Mouse (Mus musculus) 3T3-L1 (cell line): ENCODE measurements around the gene Rbks.
"Not testable (repeated sequence)": the region's sequence is repeated elsewhere in the genome, so short reads cannot be mapped to it uniquely, and the experiment has no call there.

Source experiments
- DNase-seq: peaks from one replicate; pipeline ENCODE4 v3.0.0-alpha.2; 2015; ENCODE audit warnings: low read depth, low spot score

The Rbks gene

DNA sequence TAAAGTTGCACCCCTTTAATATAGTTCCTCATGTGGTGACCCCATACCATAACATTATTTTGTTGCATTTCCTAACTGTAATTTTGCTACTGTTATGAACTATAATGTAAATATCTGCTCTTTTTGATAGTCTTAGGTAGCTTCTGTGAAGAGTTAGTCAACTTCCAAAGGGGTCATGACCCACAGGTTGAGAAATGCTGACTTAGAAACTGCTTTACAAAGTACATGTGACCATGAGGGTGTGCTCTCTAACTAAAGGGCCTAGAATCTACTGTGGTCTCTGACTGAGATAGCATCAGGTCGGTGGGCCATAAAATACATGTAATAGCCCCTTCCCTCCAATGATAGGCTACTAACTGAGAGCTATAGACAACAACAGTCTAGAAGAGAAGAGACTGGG is 19.4 kb downstream of the Rbks start:
- no peak for DNase-seq

DNA sequence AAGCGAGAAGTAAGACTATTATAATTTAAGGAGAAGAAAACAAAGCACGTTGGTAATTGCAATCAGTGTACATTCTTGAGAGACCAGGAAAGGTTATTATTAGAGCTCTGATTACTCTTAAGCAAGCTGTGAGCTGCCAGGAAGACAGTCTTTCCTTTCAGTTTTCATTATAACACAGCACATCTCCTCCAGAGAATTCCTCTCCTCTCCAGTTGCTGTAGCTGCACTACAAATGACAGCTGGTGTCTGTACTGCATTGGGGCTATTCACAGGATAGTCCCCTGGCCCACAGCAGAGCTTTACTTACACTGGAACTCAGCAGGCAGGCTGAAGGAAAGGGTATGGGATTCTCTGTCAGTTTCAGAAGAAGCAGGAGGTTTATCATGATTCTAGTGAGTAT is 24.0 kb downstream of the Rbks start:
- no peak for DNase-seq

DNA sequence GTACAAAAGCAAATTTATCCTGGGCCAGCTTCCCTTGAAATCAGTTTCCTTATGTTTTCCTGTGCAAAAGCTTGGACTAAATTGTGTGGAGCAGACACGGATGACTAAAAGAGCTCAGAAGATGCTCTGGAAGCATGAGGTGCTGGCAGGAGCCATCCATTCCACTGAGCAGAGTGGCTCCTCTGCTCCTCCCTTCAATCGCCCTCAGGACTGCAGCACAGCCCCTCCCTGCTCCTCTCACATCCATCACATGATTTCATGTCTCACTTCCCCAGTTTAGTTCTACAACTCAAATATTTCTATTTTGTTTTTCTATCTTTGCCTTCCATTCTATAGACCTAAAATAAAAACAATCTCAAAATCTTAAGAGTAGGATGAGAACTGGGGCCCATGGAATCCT is 26.3 kb downstream of the Rbks start:
- no peak for DNase-seq

DNA sequence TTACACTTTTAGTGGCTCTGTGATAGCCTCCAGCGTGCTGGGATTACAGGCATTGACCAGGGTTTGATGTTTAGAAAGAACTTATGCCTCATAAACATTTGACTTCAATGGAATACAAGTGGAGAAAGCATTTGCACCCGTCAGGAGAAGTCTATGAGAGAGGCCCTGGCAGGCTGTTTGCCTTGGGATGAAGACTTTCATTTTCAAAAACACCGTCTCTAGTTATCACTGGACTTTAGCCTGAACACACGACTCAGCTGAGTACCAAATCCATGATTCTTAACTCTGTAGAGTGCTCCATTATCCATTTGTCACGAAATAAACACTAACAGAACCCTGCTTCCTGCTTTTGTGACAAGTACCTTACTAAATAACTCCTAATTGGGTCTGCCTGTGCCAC is 27.4 kb downstream of the Rbks start:
- DNase-seq: no peak

DNA sequence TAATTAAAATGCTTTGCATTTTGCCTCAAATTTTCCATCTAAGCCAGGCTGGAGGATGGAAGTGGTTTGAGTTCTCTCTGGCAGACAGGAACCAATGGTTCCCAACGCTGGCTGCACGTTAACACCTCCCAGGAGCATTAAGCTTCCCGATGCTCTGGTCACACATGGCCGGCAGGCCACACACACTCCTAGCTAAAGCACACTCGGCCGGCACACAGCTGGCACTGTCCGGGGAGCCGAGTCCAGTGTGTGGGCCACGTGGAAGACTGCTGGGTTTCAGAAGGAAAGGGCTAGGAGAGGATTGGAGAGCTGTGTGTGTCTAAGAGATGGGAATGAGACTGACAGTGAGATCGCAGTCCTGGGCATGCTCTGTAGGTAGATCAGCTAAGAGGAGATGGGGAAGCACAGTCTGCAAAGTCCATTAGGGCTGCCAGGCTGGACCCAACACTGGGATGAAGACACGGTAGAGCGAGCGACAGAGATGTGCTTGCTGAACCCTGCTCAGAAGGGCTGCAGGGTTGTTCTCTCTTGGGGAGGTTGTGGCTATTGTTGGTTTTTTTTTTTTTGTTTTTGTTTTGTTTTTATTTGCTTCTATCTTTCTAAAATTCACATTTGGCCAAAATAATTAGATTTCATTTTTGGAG is 29.0 kb downstream of the Rbks start:
- DNase-seq: no peak

DNA sequence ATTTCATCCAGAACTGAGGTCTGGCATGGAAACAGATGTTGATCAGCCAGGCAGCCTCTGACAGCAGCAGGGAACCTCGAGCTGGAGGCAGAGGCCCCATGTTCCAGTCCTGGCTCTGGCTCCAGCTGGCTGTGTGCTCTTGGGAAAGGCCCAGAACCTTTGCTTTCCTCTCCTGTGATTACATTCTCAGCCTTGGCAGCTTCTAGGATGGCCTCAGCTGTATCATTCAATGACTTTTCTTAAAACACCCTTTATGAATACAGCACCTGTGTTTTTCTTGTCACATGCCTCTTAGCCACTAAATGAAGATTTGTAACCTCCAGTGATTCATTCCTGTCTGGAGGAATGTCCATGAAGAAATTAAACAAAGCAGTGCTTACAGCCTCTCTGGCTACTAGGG is 31.3 kb downstream of the Rbks start:
- DNase-seq: peak; percentile 68

DNA sequence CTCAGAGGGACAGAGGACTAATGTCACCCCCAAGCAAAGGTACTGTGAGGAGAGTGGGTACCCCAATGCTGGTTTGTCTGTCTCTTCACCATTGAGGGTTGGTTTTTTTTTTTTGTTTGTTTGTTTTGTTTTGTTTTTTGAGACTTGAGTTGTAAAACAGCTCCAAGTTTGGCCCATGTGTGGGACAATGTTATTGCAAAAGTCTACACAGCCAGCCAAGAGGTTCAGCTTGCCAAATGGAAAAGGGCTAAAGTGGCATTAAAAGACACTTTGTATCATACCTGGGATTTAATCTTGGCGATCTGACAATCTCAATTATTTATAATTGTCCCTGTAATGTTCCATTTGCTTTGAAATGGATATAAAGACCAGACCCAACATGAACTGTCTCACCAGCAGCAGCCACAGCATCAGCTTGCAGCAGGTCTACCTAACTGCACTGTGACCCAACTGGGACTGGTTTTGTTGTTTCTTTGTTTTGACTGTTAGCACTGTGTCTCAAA is 41.7 kb downstream of the Rbks start:
- no peak for DNase-seq

DNA sequence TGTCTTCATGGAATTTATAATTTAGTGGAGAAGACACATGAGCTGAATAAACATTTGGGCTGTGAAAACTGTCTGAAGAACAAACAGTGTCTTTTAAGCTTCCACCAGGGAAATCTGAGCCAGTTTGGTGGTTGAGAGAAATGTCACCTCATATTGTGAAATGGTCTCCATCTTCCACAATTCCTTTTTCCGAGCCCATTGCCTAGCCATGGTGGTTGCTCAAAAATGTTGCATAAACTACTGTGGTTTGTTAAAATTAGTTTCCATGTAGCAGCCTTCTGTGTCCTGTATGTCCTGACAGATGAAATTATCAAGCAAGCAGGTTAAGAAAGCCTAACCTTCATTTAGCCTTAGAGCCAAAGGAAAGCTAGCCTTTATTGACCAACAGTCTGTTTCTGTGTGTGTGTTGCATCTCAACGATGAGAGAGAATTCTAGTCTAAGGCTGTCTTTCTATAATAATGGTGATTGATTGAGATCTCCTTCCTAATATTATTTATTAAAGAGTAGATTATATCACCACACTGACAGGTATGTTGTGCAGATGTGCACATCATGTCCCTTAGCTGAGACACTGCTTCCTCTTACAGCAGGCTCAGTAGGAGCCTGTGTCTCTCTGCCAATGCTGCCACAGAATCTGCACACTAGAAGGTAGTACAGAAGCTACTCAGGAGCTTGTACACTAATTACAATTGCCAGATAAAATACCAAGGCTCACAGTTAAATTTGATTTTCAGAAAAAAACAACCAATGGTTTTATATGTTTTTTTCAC is 46.7 kb downstream of the Rbks start:
- DNase-seq: no peak

DNA sequence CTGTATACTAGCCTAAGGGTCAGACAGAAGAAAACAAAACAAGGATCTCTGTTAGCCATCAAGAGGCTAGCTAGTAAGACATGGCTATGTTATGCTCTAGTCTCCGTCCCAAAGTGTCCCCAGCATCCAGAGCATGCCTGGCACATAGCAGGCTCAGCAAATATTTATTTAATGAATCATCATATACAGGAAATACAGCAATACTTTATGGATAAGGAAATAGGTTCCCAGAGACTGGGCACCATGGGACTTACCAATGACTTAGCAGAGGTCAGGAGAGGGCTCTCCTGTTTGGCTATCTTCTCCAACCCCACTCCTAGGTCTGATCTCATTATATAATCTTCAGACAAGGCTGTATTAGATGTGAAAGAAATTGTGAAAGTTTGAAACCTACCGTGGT is 50.1 kb downstream of the Rbks start:
- DNase-seq: no peak

DNA sequence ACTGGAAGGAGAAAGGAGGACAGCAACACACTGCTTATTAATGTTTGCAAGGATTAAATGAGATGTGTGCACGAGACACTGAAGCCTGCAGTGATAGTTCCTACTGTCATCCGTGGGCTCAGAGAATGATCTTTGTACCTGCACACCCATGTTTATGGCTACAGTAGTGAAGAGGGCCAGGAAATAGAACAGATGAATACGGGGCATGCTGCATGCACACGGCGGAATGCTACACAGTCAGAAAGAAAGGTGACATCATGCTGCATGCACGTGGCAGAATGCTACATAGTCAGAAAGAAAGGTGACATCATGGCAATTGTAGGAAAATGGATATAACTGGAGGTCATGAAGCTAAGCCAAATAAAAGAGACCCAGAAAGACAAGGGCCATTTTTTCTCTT is 50.9 kb downstream of the Rbks start:
- no peak for DNase-seq

DNA sequence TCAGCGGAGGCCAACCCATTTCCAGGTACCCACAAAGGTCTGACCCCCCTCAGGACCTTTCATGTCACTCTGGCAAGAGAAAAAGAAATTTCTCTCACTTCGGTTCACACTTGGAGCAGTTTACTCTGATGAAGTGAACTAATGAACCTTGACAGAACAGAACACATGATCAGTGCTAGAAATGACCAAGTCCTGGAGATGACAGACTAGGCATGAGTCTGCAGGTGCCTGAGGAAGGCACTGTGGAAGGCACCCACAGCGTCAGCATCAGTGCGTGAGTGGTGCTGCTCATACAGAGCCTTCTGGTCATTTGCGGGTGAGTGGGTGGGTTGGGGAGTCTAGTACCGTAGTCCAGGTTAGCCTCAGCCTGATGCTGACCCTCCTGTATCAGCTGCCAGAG is 51.6 kb downstream of the Rbks start:
- DNase-seq: no peak

DNA sequence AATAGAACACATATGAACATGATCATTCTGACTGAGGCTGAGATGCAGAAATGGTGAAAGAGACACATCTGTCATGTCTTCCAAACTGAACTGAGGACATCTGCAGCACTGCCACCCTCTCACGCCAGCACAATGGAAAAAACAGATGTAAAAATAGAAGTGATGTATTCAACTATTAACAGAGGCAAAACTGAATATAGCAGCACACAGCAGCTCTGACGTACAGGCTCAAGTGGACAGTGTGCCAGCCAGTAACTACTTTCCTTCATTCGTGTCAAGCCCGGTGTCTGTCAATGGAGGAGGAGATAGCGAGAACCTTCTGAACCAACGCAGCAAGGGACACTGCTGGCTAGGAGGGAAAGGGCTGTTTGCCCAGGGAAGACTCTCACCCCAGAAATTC is 52.6 kb downstream of the Rbks start:
- no peak for DNase-seq

DNA sequence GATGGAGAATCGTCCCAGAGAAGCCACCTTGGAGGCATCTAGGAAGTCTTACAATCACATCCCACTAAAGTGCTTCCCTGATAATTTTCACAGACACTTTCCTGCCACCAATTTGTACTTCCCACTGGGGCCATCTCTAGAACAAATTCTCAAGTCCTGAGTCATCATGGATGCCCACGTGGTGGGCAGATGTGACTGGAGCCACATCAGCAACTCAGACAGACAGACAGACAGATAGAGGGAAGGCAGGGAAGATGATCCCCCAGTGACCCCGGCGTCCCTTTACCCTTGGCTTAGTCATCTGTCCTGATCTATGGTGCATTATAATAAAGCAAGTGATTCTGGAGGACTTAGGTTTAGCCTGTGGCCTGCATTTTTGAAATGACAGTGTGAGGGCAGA is 53.2 kb downstream of the Rbks start:
- DNase-seq: peak; percentile 85

DNA sequence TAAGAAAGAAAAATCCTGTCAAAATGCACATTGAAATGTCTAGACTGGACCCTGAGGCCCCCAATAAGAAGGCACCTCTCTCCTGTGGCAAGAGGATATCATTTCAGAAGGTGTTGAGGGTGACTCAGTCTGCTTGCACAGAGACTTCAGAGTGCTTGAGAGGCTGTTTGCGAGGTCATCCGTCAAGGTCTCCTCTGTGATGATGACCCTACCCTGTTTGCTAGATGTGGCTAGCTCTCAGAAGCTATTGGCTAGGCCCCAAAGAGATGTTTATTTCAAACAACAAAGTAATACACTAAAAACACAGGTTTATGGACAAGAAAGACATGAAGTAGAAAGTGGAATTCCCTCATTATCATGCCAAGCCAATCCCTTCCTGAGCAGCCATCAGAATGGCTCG is 55.1 kb downstream of the Rbks start:
- no peak for DNase-seq

DNA sequence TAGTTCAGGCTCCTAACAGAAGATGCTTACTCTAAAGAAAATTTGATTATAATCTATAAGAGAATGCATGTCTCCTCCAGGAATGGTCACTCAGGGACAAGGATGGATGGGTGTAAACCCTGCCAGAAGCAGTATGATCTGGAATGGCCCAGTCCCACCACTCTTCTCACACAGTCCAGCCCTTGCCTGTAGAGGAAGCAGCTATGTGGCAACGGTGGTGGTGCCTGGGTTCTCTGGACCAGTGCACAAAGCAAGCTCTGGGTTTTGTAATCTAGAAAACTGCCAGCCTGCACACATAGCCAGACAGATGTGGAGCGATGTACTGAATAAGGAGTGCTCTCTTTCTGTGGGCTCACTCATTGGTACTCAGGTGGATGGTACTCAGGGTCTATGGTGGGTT is 56.9 kb downstream of the Rbks start:
- DNase-seq: no peak

DNA sequence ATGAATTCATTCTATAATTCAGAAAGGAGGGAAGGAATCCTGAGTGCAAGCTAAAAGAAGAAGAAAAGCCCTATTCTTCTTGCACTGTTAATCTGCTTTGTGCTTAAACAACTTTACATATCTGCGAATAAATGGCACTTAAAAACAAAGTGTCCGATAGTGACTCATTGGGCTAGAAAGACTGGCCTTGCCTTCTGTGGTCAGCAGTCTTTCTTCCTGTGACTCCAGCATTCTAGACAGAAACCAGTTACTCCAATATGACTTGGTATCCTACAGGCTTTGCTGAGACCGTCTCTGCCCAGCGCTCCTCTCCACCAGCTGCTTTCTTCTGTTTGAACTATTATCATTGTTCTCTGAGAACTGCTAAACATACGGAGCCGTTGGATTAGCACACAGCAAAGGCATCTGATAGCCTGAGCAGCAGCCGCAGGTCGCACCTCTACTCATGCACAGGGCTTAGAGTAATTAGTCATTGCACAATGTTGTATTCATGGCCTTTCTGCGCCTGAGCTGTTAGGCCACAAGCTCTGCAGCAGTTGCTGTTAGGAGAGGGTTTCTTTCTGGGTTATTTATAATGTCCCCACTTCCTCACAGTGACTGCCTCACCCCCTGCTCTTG is 60.7 kb downstream of the Rbks start:
- DNase-seq: peak; percentile 65

DNA sequence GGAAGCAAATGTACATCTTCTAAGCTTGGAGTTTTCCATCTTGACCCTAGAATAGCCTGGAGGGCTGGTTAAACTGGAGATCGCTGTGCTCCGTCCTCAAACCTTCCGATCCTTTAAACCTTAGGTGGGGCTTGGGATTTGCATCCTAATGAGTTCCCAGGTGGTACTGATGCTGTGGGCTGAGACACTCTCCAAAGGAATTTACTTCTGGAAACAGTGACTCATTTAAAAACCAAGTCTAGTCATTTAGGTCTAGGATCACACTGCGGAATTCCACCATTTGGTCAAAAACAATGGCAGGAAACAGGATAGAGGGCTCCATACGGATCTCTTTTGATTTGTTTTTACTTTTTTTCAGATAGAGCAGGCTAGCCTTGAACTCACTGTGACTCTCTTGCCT is 62.7 kb downstream of the Rbks start:
- DNase-seq: no peak

DNA sequence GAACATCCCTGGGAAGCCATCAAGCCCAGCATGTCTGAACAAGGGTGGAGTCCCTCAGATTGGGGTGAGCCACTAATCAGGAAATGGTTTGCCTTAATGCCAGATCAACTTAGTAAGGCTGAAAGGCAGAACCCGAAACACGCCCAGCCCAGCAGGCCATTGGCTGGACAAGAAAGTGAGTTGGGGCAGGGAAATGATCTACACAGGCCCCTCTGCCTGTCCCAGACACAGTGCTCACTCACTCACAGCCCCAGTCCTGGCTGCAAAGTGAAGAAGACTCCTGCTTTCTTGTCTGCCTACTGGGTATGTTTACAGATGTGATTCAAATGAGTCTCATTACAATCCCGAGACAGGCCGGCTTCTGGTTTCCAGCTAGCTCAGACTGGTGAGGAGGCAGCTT is 63.3 kb downstream of the Rbks start:
- DNase-seq: no peak

DNA sequence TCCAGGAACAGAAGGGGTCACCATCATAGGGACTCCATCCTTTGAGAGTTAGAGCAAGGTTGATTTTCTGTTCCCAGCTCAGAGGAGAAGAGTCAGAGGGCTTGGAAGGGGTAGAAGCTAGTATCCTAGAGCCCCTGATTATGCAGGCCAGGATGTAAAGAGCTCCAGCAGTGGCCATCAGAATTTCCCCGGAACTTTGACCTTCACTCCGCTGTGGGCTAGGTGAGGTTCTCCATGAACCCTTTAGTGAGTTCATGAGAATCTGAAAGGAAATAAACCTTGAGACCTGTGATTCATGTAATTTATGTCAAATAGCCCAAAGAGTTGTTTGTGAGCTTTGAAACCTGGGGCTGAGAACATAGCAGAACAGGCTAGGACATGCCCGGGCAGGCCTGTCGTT is 66.3 kb downstream of the Rbks start:
- not testable (repeated sequence) for DNase-seq

DNA sequence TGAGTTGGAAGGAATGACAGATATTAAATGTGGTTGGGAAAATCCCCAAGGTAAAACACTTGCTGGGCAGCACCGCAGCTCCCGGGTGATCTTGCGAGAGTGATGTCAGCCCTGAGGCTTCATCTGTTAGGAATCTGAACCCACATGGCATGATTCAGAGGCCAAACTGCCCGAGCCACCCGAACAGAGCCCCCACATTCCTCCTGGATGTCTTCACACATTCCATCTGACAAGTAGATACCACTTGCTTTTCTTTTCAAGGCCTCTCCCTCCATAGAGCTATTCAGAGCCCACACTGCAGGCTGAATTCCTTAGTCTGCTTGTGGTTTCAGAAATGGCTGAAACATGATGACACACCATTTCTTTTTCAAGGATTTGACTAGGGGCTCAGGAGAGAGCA is 67.4 kb downstream of the Rbks start:
- DNase-seq: peak; percentile 100

DNA sequence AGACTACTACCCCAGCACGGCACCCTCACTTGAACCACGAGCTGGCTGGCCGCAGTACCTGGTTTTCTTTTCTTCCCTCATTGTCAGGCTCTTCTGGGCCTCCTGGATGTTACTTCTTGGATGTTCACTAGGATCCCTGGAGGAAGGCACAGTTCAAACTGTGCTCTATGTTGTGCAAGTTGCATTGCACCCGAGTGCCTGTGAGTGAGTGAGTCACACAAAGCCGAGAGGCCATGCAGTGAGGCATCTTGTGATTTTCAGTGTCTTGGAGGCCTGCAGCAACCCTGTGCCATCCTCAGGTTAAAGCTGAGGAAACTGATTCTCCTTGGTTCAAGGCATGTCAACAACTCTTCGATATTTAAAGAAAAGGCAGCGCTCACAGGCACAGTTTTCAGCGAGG is 68.9 kb downstream of the Rbks start:
- peak; percentile 76 for DNase-seq

DNA sequence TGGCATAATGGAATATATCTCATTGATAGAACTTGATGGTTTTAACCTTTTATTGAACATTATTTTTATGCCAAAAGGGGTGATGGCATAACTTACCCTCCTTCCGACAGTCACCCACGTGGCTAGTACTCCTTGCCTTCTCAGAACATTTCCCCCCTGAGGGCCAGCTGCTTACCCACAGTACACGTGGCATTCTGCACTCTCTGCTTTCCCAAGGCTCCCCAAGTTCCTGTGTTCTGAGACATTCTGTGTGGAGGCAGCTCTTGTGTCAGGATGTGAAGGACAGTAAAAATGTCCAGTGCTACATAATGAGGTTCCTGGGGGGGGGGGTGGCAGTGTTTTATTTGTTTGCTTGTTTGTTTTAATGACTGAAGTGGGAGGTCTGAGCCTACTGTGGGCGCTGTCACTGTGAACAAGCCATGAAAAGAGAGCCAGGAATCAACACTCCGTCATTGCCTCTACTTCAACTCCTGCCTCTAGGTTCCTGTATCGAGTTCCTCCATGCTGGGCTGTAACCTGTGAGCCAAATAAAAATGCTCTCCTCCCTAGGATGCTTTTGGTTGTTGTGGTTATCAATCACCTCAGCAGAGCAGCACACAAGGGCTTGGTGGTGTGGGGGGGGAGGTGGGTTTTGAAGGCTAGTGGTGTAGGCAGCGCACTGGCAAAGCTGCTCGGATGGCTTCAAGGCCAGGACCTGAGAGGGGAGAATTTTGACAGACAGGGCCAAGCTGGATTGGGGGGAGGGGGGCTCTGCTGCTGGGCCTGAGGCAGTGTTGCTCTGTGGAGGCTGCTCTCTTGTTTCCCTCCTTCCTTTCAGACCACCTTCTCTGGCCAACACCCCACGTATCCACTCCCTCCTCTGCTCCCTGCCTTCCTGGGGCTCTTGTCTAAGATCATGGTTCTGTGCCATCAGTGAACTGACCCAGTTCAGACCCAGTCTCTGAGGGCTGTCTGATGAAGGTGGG is 69.6 kb downstream of the Rbks start:
- DNase-seq: peak; percentile 55
